Mouse (Mus musculus) CH12.LX (cell line): Measurements from ENCODE around the gene Micu1. TPM values are rescaled to one million over a fixed set of nuclear protein-coding genes. Genes with fewer than 3 reads are reported as not detected.

Source experiments
- DNase-seq: peaks from one replicate; pipeline ENCODE4 v3.0.0-alpha.2; 2013; ENCODE audit errors: extremely low read depth
- H3K27ac ChIP-seq: 2 replicates; pipeline ENCODE4 v1.5.1; 2012; ENCODE audit warnings: low read depth, mild to moderate bottlenecking, control low read depth, moderate library complexity; ENCODE audit not compliant: insufficient read depth
- H3K27me3 ChIP-seq: replicated peaks from 2 replicates; pipeline ENCODE3; 2012; ENCODE audit warnings: inconsistent platforms
- H3K36me3 ChIP-seq, 2 experiments: replicated peaks in 1 of 2; 2 replicates each; pipeline versions ENCODE3 to v1.6.1; 2012; ENCODE audit warnings: inconsistent platforms in 1 of 2, low read length in 1 of 2, mild to moderate bottlenecking in 1 of 2, mixed read lengths in 1 of 2, moderate library complexity in 1 of 2; ENCODE audit not compliant: control insufficient read depth in 1 of 2, insufficient read depth in 1 of 2
- H3K4me1 ChIP-seq, 2 experiments: 2 replicates each; pipeline ENCODE4 v1.6.1; 2012; ENCODE audit warnings: inconsistent platforms in 1 of 2, moderate library complexity in 1 of 2; ENCODE audit not compliant: insufficient read depth in 2 of 2, control insufficient read depth in 1 of 2
- H3K4me2 ChIP-seq: 2 replicates; pipeline ENCODE4 v1.6.1; 2012; ENCODE audit warnings: low read depth, mild to moderate bottlenecking, control low read depth; ENCODE audit not compliant: poor library complexity, insufficient read depth, severe bottlenecking
- H3K4me3 ChIP-seq, 3 experiments: fragments of 150-350 bp in 1 of 3; sonication (generic) in 1 of 3; replicated peaks in 1 of 3; 2 replicates each; pipeline versions ENCODE3 to v1.5.1; 2011 to 2012; ENCODE audit warnings: low read depth in 2 of 3, low read length in 2 of 3, mild to moderate bottlenecking in 2 of 3, moderate library complexity in 2 of 3, control low read depth in 1 of 3, improper control_type of control experiment in 1 of 3, inconsistent platforms in 1 of 3, mixed read lengths in 1 of 3; ENCODE audit not compliant: poor library complexity in 1 of 3
- H3K79me2 ChIP-seq: replicated peaks from 2 replicates; pipeline ENCODE4 v1.6.1; 2012; ENCODE audit warnings: mild to moderate bottlenecking, moderate library complexity; ENCODE audit not compliant: control insufficient read depth, poor library complexity, insufficient read depth, severe bottlenecking; ENCODE audit errors: extremely low read depth
- H3K9ac ChIP-seq: 2 replicates; pipeline ENCODE4 v1.6.1; 2012; ENCODE audit warnings: low read depth, mild to moderate bottlenecking, control low read depth, moderate library complexity; ENCODE audit not compliant: insufficient read depth
- H3K9me3 ChIP-seq: replicated peaks from 2 replicates; pipeline ENCODE3; 2012; ENCODE audit warnings: low read length, inconsistent platforms, mixed read lengths
- BHLHE40 ChIP-seq: IDR thresholded peaks from 2 replicates; pipeline ENCODE4 v1.6.1; 2011; ENCODE audit warnings: mild to moderate bottlenecking, low read depth, low read length, improper control_type of control experiment
- CHD1 ChIP-seq: IDR thresholded peaks from 2 replicates; pipeline ENCODE4 v1.6.1; 2012; ENCODE audit warnings: low read depth, low read length, improper control_type of control experiment, inconsistent platforms
- ELF1 ChIP-seq: IDR thresholded peaks from 2 replicates; pipeline ENCODE4 v1.6.1; 2014; ENCODE audit warnings: low read depth, mild to moderate bottlenecking, inconsistent platforms, low read length, improper control_type of control experiment
- EP300 ChIP-seq: IDR thresholded peaks from 2 replicates; pipeline ENCODE4 v1.6.1; 2011; ENCODE audit warnings: low read length, improper control_type of control experiment
- HCFC1 ChIP-seq: IDR thresholded peaks from 2 replicates; pipeline ENCODE4 v1.6.1; 2012; ENCODE audit warnings: low read depth, mild to moderate bottlenecking, inconsistent platforms, low read length, improper control_type of control experiment
- IRF4 ChIP-seq: IDR thresholded peaks from 2 replicates; pipeline ENCODE4 v1.6.1; 2014; ENCODE audit warnings: low read depth, mild to moderate bottlenecking, inconsistent platforms, low read length, improper control_type of control experiment
- JUN ChIP-seq: IDR thresholded peaks from 2 replicates; pipeline ENCODE4 v1.6.1; 2011; ENCODE audit warnings: low read depth, mild to moderate bottlenecking, low read length, improper control_type of control experiment, moderate library complexity; ENCODE audit not compliant: insufficient read depth
- KAT2A ChIP-seq: IDR thresholded peaks from 2 replicates; pipeline ENCODE4 v1.6.1; 2012; ENCODE audit warnings: low read length, improper control_type of control experiment, inconsistent platforms; ENCODE audit not compliant: insufficient replicate concordance
- MAFK ChIP-seq: IDR thresholded peaks from 2 replicates; pipeline ENCODE4 v1.6.1; 2011; ENCODE audit warnings: low read length, improper control_type of control experiment; ENCODE audit not compliant: insufficient replicate concordance
- MXI1 ChIP-seq: IDR thresholded peaks from 2 replicates; pipeline ENCODE4 v1.6.1; 2011; ENCODE audit warnings: mild to moderate bottlenecking, low read depth, low read length, improper control_type of control experiment
- MYC ChIP-seq: IDR thresholded peaks from 2 replicates; pipeline ENCODE4 v1.6.1; 2011; ENCODE audit warnings: low read depth, mild to moderate bottlenecking, improper control_type of control experiment, low read length
- NELFE ChIP-seq: IDR thresholded peaks from 2 replicates; pipeline ENCODE4 v1.6.1; 2011; ENCODE audit warnings: low read depth, low read length, improper control_type of control experiment
- NRF1 ChIP-seq: IDR thresholded peaks from 2 replicates; pipeline ENCODE4 v1.6.1; 2014; ENCODE audit warnings: low read depth, mild to moderate bottlenecking, inconsistent platforms, low read length, improper control_type of control experiment, moderate library complexity
- PAX5 ChIP-seq: IDR thresholded peaks from 2 replicates; pipeline ENCODE4 v1.6.1; 2012; ENCODE audit warnings: low read length, inconsistent platforms, mixed read lengths
- POLR2A ChIP-seq: IDR thresholded peaks from 2 replicates; pipeline ENCODE4 v1.6.1; 2011; ENCODE audit warnings: low read depth, mild to moderate bottlenecking, improper control_type of control experiment, low read length
- POLR2AphosphoS2 ChIP-seq: IDR thresholded peaks from 2 replicates; pipeline ENCODE4 v1.6.1; 2011; ENCODE audit warnings: low read depth, low read length, improper control_type of control experiment
- RCOR1 ChIP-seq: conservative IDR thresholded peaks from 2 replicates; pipeline ENCODE4 v1.6.1; 2012; ENCODE audit warnings: low read depth, mild to moderate bottlenecking, inconsistent platforms, low read length, improper control_type of control experiment
- SIN3A ChIP-seq: IDR thresholded peaks from 2 replicates; pipeline ENCODE4 v1.6.1; 2012; ENCODE audit warnings: low read length, improper control_type of control experiment, inconsistent platforms
- SMC3 ChIP-seq: IDR thresholded peaks from 2 replicates; pipeline ENCODE4 v1.6.1; 2011; ENCODE audit warnings: low read depth, low read length, improper control_type of control experiment
- TBP ChIP-seq: conservative IDR thresholded peaks from 2 replicates; pipeline ENCODE4 v1.6.1; 2011; ENCODE audit warnings: low read depth, low read length, improper control_type of control experiment
- UBTF ChIP-seq: IDR thresholded peaks from 2 replicates; pipeline ENCODE4 v1.6.1; 2012; ENCODE audit warnings: low read depth, mild to moderate bottlenecking, inconsistent platforms, low read length, improper control_type of control experiment, moderate library complexity
- USF2 ChIP-seq: conservative IDR thresholded peaks from 2 replicates; pipeline ENCODE4 v1.6.1; 2011; ENCODE audit warnings: low read depth, low read length, improper control_type of control experiment
- ZKSCAN1 ChIP-seq: IDR thresholded peaks from 2 replicates; pipeline ENCODE4 v1.6.1; 2012; ENCODE audit warnings: low read depth, inconsistent platforms, low read length, improper control_type of control experiment, borderline replicate concordance
- ZNF384 ChIP-seq: IDR thresholded peaks from 2 replicates; pipeline ENCODE4 v1.6.1; 2012; ENCODE audit warnings: low read depth, low read length, improper control_type of control experiment, inconsistent platforms
- dilution Hi-C: fragments of 300-500 bp; cut with MboI; formaldehyde crosslinking; loops from 2 replicates; pipeline ENCODE4 v1.14.3; 2020; ENCODE audit warnings: low sequenced_read_pairs; ENCODE audit not compliant: extremely low pct_unique_long_range_greater_than_20kb, extremely low pct_ligation_motif_present
- in situ Hi-C: fragments of 300-500 bp; cut with MboI; formaldehyde crosslinking; loops from 3 replicates; pipeline ENCODE4 v1.14.3; 2019; ENCODE audit warnings: low sequenced_read_pairs, low pct_ligation_motif_present, low pct_unique_long_range_greater_than_20kb, mixed read lengths
- polyA plus RNA-seq: library from polyadenylated mRNA; unstranded; fragments of >175 nt; gene quantifications from 2 replicates; pipeline ENCODE4 v1.2.1, GENCODE M21; 2012; ENCODE audit warnings: low read depth; ENCODE audit not compliant: insufficient read length
- total RNA-seq, 2 experiments: library from RNA; depleted of rRNA; stranded (reverse); fragments of 300-350 nt in 1 of 2; fragments of >200 nt in 1 of 2; gene quantifications; 2 replicates each; pipeline ENCODE4 v1.2.3; 2012 to 2014

Micu1 gene
- total and polyA plus RNA-seq, 3 experiments, result 23.1 to 37.1 (median 29.3) TPM

DNA sequence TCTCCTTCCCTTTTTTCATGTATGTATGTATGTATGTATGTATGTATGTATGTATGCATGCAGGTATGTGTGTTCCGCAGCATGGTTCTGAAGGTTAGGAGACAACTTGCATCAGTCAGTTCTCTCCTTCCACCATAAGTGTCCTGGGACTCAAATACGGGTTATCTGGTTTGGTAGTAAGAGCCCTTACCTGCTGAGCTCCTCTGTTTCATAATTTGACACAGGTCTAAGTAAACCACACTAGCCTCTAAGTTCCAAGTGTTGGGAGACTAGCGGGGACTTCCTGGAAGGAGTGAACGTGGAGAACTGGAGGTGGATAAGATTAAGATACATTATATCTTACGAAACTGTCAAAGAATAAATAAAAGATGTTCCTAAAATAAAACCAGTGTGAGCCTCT lies 472 bp upstream of the Micu1 start:
- peaks cover 6 to 16% of the 10 kb centered on the region in 2 experiments; a peak in 3 of 4 replicates for H3K4me1 ChIP-seq
- no peaks in the 10 kb centered on the region for H3K36me3 ChIP-seq
- no peak overlapping the region for H3K27ac ChIP-seq
- TF ChIP-seq CHD1, result no peak
- no peak for TF ChIP-seq HCFC1
- TF ChIP-seq UBTF, result no peak
- TF ChIP-seq NRF1, result no peak
- TF ChIP-seq ELF1, result no peak
- TF ChIP-seq EP300, result no peak
- no peak for TF ChIP-seq ZNF384
- H3K4me2 ChIP-seq, result peak overlapping the region; percentile 69
- no peaks in the 10 kb centered on the region for H3K27me3 ChIP-seq
- DNase-seq, result no peak
- dilution Hi-C loops, result no loop called here
- peak overlapping the region in 2 of 3 experiments; percentile 34 to 35 for H3K4me3 ChIP-seq
- peaks cover 2% of the 10 kb centered on the region for H3K9me3 ChIP-seq
- peaks cover 4% of the 10 kb centered on the region for H3K79me2 ChIP-seq
- in situ Hi-C loops, result no loop called here
- H3K9ac ChIP-seq, result no peak overlapping the region; the same call in 1 of the 2 replicates

DNA sequence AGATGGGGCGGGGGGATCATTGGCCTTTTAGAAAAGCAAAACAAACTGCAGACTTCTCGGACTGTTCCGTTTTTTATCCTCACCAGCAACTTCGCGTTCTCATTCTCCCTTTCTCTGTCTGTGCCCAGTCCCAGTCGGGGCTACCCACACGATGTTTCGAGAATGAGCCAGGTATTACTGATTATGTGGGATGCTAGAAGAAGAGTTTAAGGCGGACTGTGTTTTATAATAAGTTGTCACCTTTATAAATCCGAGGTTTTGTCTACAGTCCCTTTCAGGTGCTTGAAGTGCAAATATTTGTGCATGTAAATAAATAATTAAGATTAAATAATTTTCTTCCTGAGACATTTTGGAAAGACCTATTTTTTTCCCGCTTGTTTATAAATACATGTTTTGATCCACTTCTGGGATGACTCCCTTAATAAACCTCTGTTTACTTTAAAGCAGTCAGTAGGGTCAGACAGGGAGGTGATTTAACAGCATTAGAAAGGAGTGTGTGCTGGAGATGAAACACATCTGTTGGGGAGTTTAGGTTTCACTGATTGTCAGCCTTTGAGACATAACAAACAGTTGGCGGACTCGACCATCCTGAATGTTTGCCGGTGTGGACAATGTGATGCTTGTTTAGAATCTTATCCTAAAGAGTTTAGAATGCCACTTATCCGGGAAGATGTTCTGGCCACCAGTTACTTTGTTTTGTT lies 933 bp downstream of the Micu1 start:
- dilution Hi-C loops, result no loop called here
- peak overlapping the region; percentile 74 for H3K9ac ChIP-seq
- no peak overlapping the region for H3K27ac ChIP-seq
- H3K4me3 ChIP-seq, result peak overlapping the region; percentile 78 to 93 (median 87)
- DNase-seq, result no peak
- peaks cover 2% of the 10 kb centered on the region for H3K9me3 ChIP-seq
- peaks cover 13 to 30% of the 10 kb centered on the region in 2 experiments for H3K4me1 ChIP-seq
- H3K4me2 ChIP-seq, result peak overlapping the region; percentile 86
- no peak for TF ChIP-seq EP300
- TF ChIP-seq NELFE, result no peak
- 0 out of 2 replicates have a peak, but pooled peaks have one; percentile 40 for TF ChIP-seq ZNF384
- no peak for TF ChIP-seq MAFK
- peak; percentile 4; the same call in 1 of the 2 replicates for TF ChIP-seq SIN3A
- TF ChIP-seq, all 38 proteins: peak for 2
- Histone ChIP-seq H3K27me3 (no peaks in the 10 kb centered on the region), H3K36me3 (peaks cover 0 to under 1% of the 10 kb centered on the region in 2 experiments), H3K79me2 (peaks cover 4% of the 10 kb centered on the region)
- in situ Hi-C loops, result no loop called here

DNA sequence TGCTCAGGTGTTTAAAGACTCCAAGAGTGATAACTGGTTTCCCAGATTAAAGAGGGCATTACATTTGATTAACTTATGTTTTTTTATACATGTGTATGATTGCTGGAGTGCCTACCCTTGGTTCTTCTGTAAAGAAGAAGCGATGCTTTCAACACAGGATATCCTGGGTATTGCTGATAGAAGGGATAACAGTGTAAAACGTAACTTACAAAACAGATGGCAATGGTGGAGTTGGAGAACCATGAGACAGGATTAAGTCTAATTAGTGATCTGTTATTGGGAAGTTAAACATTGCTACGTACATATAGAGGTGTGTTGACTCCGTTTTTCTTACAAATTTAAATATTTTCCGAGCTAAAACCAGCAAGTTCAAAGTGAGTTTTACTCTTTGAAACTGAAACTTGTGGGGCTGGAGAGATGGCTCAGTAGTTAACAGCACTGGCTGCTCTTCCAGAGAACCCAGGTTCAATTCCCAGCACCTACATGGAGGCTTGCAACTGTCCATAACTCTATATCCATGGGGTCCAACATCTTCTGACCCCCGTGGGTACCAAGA lies 4.8 kb downstream of the Micu1 start:
- in situ Hi-C loops (no loop called here), dilution Hi-C loops (no loop called here)
- Histone ChIP-seq H3K4me2 (no peak overlapping the region), H3K4me1 (peaks cover 17 to 39% of the 10 kb centered on the region in 2 experiments), H3K9me3 (peaks cover 2% of the 10 kb centered on the region), H3K36me3 (peaks cover 0 to 26% of the 10 kb centered on the region in 2 experiments), H3K79me2 (peaks cover 4% of the 10 kb centered on the region), H3K27me3 (no peaks in the 10 kb centered on the region), H3K9ac (no peak overlapping the region), H3K4me3 (no peak overlapping the region), H3K27ac (no peak overlapping the region)
- no peak for DNase-seq
- TF ChIP-seq TBP, result peak; percentile 40; the same call in 1 of the 2 replicates
- TF ChIP-seq SMC3, result no peak
- no peak for TF ChIP-seq ZKSCAN1
- no peak for TF ChIP-seq RCOR1
- TF ChIP-seq USF2, result no peak
- TF ChIP-seq UBTF, result no peak
- TF ChIP-seq MYC, result no peak
- peak; percentile 65 for TF ChIP-seq EP300
- TF ChIP-seq JUN, result no peak
- TF ChIP-seq PAX5, result no peak
- TF ChIP-seq IRF4, result peak; percentile 57
- no peak for TF ChIP-seq POLR2A
- no peak for TF ChIP-seq POLR2AphosphoS2
- no peak for TF ChIP-seq MXI1
- TF ChIP-seq MAFK, result no peak
- no peak for TF ChIP-seq BHLHE40
- TF ChIP-seq KAT2A, result no peak
- no peak for TF ChIP-seq HCFC1
